Mouse (Mus musculus): Measurements from ENCODE around the gene Chmp4b. TPM values are rescaled to one million over a fixed set of nuclear protein-coding genes. Genes with fewer than 3 reads are reported as not detected.

The Chmp4b gene
- total and polyA plus RNA-seq, 3 experiments = 118 to 196 TPM; not detected in 1

DNA sequence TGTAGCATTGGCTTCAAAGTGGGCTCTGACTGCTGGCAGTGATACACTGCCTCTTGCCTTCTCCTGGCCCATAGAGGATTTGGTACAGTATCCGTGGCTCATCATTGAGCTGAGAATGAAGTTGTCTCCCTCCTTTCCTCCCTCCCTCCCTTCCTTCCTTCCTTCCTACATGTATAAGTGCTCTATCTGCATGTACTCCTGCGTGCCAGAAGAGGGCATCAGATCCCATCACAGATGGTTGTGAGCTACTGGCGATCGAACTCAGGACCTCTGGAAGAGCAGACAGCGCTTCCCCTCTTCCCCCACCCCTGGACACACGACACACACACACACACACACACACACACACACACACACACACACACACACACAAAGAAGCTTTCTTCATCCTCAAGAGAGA, 61.6 kb downstream of the Chmp4b start (continued):
- TF ChIP-seq ZMIZ1 (IDR thresholded peaks at IDR 0.05; ENCODE audit: low read depth, low read length) = no peak
- TF ChIP-seq CHD1 (IDR thresholded peaks at IDR 0.05; ENCODE audit: low read depth, low read length) = no peak
- TF ChIP-seq POLR2A (IDR thresholded peaks at IDR 0.05; ENCODE audit: control insufficient read depth in 1 of 2, insufficient read depth in 1 of 2, low read depth in 1 of 2, low read length in 2 of 2, poor library complexity in 1 of 2) = no peak
- no peak for TF ChIP-seq MYC (IDR thresholded peaks at IDR 0.05; ENCODE audit: low read depth, low read length)
- TF ChIP-seq MXI1 (IDR thresholded peaks at IDR 0.05; ENCODE audit: low read depth, low read length) = no peak
- TF ChIP-seq ZKSCAN1 (IDR thresholded peaks at IDR 0.05; ENCODE audit: low read depth, low read length) = no peak
- no peak for TF ChIP-seq MAX (IDR thresholded peaks at IDR 0.05; ENCODE audit: low read length)
- TF ChIP-seq ETS1 (IDR thresholded peaks at IDR 0.05; ENCODE audit: low read depth, low read length) = no peak
- TF ChIP-seq ELF1 (IDR thresholded peaks at IDR 0.05; ENCODE audit: low read depth, low read length) = 0 out of 2 replicates have a peak, but pooled peaks have one; percentile 27
- TF ChIP-seq SIN3A (IDR thresholded peaks at IDR 0.05; ENCODE audit: low read length) = no peak
- TF ChIP-seq MYB (IDR thresholded peaks at IDR 0.05; ENCODE audit: low read depth, low read length) = no peak

- peaks cover 0 to 8% of the 10 kb centered on the region in 2 experiments; a peak in 2 of 4 replicates for H3K36me3 ChIP-seq (ENCODE audit: control insufficient read depth in 1 of 2, insufficient read depth in 2 of 2, low read length in 2 of 2)
- no peaks in the 10 kb centered on the region for H3K79me2 ChIP-seq (ENCODE audit: control insufficient read depth, insufficient read depth, low read length, poor library complexity)
- H3K27me3 ChIP-seq (ENCODE audit: control insufficient read depth in 1 of 2, insufficient read depth in 2 of 2, low read length in 2 of 2) = peaks cover 3 to 10% of the 10 kb centered on the region in 2 experiments
- no peaks in the 10 kb centered on the region; a peak in 1 of 4 replicates for H3K4me1 ChIP-seq (ENCODE audit: control insufficient read depth in 1 of 2, insufficient read depth in 2 of 2, low read length in 2 of 2)
- no peaks in the 10 kb centered on the region for H3K9me3 ChIP-seq (replicated peaks; ENCODE audit: insufficient read depth, low read length)
- peak overlapping the region; percentile 63 for H3K9ac ChIP-seq (ENCODE audit: control insufficient read depth, low read depth, low read length, poor library complexity, severe bottlenecking)
- TF ChIP-seq NELFE (IDR thresholded peaks at IDR 0.05; ENCODE audit: low read depth, low read length) (no peak), MYB (IDR thresholded peaks at IDR 0.05; ENCODE audit: low read depth, low read length) (no peak), TAL1 (IDR thresholded peaks at IDR 0.05; ENCODE audit: low read length) (no peak), MYC (IDR thresholded peaks at IDR 0.05; ENCODE audit: low read depth, low read length) (no peak), ZKSCAN1 (IDR thresholded peaks at IDR 0.05; ENCODE audit: low read depth, low read length) (no peak), ZC3H11A (IDR thresholded peaks at IDR 0.05; ENCODE audit: low read depth, low read length) (no peak), ELF1 (IDR thresholded peaks at IDR 0.05; ENCODE audit: low read depth, low read length) (no peak), ZMIZ1 (IDR thresholded peaks at IDR 0.05; ENCODE audit: low read depth, low read length) (no peak), CHD2 (IDR thresholded peaks at IDR 0.05; ENCODE audit: low read length) (no peak), UBTF (IDR thresholded peaks at IDR 0.05; ENCODE audit: borderline replicate concordance, insufficient read depth, low read depth, low read length) (no peak), MAZ (IDR thresholded peaks at IDR 0.05; ENCODE audit: low read depth, low read length) (no peak), POLR2AphosphoS2 (IDR thresholded peaks at IDR 0.05; ENCODE audit: low read length) (no peak), USF1 (IDR thresholded peaks at IDR 0.05; ENCODE audit: low read depth, low read length) (no peak), E2F4 (IDR thresholded peaks at IDR 0.05; ENCODE audit: borderline replicate concordance, low read depth, low read length) (no peak)
- peak overlapping the region; percentile 52; the same call in 1 of the 2 replicates for H3K27ac ChIP-seq (ENCODE audit: control insufficient read depth, low read depth, low read length)
- H3K4me3 ChIP-seq (ENCODE audit: control insufficient read depth in 1 of 2, insufficient read depth in 1 of 2, low read depth in 2 of 2, low read length in 2 of 2) = peak overlapping the region; percentile 52 to 72; a peak in 3 of 4 replicates
- peak; percentile 62 for DNase-seq (ENCODE audit: low read depth, low spot score)
Observed at GRCm38 (mm10) chr2:154713964-154714363, 62.5 kb downstream of the Chmp4b start.
